Mouse (Mus musculus): ENCODE results near the gene Exd2. TPM values are rescaled to one million over a fixed set of nuclear protein-coding genes. Genes with fewer than 3 reads are reported as not detected.

The Exd2 gene
- polyA plus RNA-seq, 1 experiment from 2014 or later: 30.1 TPM

GRCm38 (mm10) chr12:80471926-80472325 is 9.0 kb downstream of the Exd2 start:
- Histone ChIP-seq H3K36me3 (ENCODE audit: control insufficient read depth, insufficient read depth, low read length) (no peaks in the 10 kb centered on the region), H3K9me3 (ENCODE audit: control insufficient read depth, low read length) (no peaks in the 10 kb centered on the region), H3K4me1 (ENCODE audit: control insufficient read depth, insufficient read depth, low read length) (no peaks in the 10 kb centered on the region), H3K9ac (ENCODE audit: low read length) (no peak overlapping the region), H3K4me3 (ENCODE audit: low read depth, low read length) (no peak overlapping the region), H3K27me3 (ENCODE audit: control insufficient read depth, insufficient read depth, low read length) (no peaks in the 10 kb centered on the region), H3K4me2 (ENCODE audit: low read depth, severe bottlenecking) (no peak overlapping the region), H3K27ac (replicated peaks; ENCODE audit: low read depth, low read length) (no peak overlapping the region)
- 84% methylated on average over 4 of the region's 4 CpGs for WGBS
- ATAC-seq (ENCODE audit: insufficient number of reproducible peaks, low FRiP score, low TSS enrichment, low read depth) (no peak), DNase-seq (ENCODE audit: low spot score) (no peak)

GRCm38 (mm10) chr12:80473731-80474130 is 10.8 kb downstream of the Exd2 start:
- H3K27ac ChIP-seq (replicated peaks; ENCODE audit: low read depth, low read length): no peak overlapping the region
- WGBS: 85% methylated on average over 3 of the region's 3 CpGs
- no peaks in the 10 kb centered on the region for H3K27me3 ChIP-seq (ENCODE audit: control insufficient read depth, insufficient read depth, low read length)
- no peak overlapping the region for H3K4me2 ChIP-seq (ENCODE audit: low read depth, severe bottlenecking)
- no peak overlapping the region for H3K9ac ChIP-seq (ENCODE audit: low read length)
- no peaks in the 10 kb centered on the region for H3K36me3 ChIP-seq (ENCODE audit: control insufficient read depth, insufficient read depth, low read length)
- no peak for ATAC-seq (ENCODE audit: insufficient number of reproducible peaks, low FRiP score, low TSS enrichment, low read depth)
- no peaks in the 10 kb centered on the region for H3K9me3 ChIP-seq (ENCODE audit: control insufficient read depth, low read length)
- DNase-seq (ENCODE audit: low spot score): no peak
- H3K4me1 ChIP-seq (ENCODE audit: control insufficient read depth, insufficient read depth, low read length): no peaks in the 10 kb centered on the region
- H3K4me3 ChIP-seq (ENCODE audit: low read depth, low read length): no peak overlapping the region

- Histone ChIP-seq H3K4me1 (ENCODE audit: control insufficient read depth, insufficient read depth, low read length) (no peaks in the 10 kb centered on the region), H3K27ac (replicated peaks; ENCODE audit: low read depth, low read length) (no peak overlapping the region), H3K9me3 (ENCODE audit: control insufficient read depth, low read length) (no peaks in the 10 kb centered on the region), H3K36me3 (ENCODE audit: control insufficient read depth, insufficient read depth, low read length) (peaks cover 3% of the 10 kb centered on the region; the same call in 1 of the 2 replicates), H3K27me3 (ENCODE audit: control insufficient read depth, insufficient read depth, low read length) (no peaks in the 10 kb centered on the region), H3K4me2 (ENCODE audit: low read depth, severe bottlenecking) (no peak overlapping the region), H3K9ac (ENCODE audit: low read length) (no peak overlapping the region), H3K4me3 (ENCODE audit: low read depth, low read length) (no peak overlapping the region)
- WGBS: 84% methylated on average over 3 of the region's 3 CpGs
- no peak for DNase-seq (ENCODE audit: low spot score)
- no peak for ATAC-seq (ENCODE audit: insufficient number of reproducible peaks, low FRiP score, low TSS enrichment, low read depth)
These were observed 17.1 kb downstream of the Exd2 start for GRCm38 (mm10) chr12:80479986-80480385.

GRCm38 (mm10) chr12:80483397-80483796 is 20.5 kb downstream of the Exd2 start:
- WGBS: 77% methylated on average over 3 of the region's 3 CpGs
- ATAC-seq (ENCODE audit: insufficient number of reproducible peaks, low FRiP score, low TSS enrichment, low read depth) (no peak), DNase-seq (ENCODE audit: low spot score) (no peak)
- no peaks in the 10 kb centered on the region for H3K27me3 ChIP-seq (ENCODE audit: control insufficient read depth, insufficient read depth, low read length)
- no peak overlapping the region for H3K27ac ChIP-seq (replicated peaks; ENCODE audit: low read depth, low read length)
- no peaks in the 10 kb centered on the region for H3K9me3 ChIP-seq (ENCODE audit: control insufficient read depth, low read length)
- H3K9ac ChIP-seq (ENCODE audit: low read length): no peak overlapping the region
- H3K4me3 ChIP-seq (ENCODE audit: low read depth, low read length): no peak overlapping the region
- no peak overlapping the region for H3K4me2 ChIP-seq (ENCODE audit: low read depth, severe bottlenecking)
- H3K4me1 ChIP-seq (ENCODE audit: control insufficient read depth, insufficient read depth, low read length): no peaks in the 10 kb centered on the region
- H3K36me3 ChIP-seq (ENCODE audit: control insufficient read depth, insufficient read depth, low read length): peaks cover 3% of the 10 kb centered on the region; the same call in 1 of the 2 replicates

- no peak overlapping the region for H3K9ac ChIP-seq (ENCODE audit: low read length)
- H3K4me3 ChIP-seq (ENCODE audit: low read depth, low read length): no peak overlapping the region
- WGBS: 93% methylated on average over 5 of the region's 5 CpGs
- H3K27ac ChIP-seq (replicated peaks; ENCODE audit: low read depth, low read length): no peak overlapping the region
- no peak overlapping the region for H3K4me2 ChIP-seq (ENCODE audit: low read depth, severe bottlenecking)
- H3K9me3 ChIP-seq (ENCODE audit: control insufficient read depth, low read length): no peaks in the 10 kb centered on the region
- peaks cover 10% of the 10 kb centered on the region; the same call in 1 of the 2 replicates for H3K36me3 ChIP-seq (ENCODE audit: control insufficient read depth, insufficient read depth, low read length)
- no peak for ATAC-seq (ENCODE audit: insufficient number of reproducible peaks, low FRiP score, low TSS enrichment, low read depth)
- H3K4me1 ChIP-seq (ENCODE audit: control insufficient read depth, insufficient read depth, low read length): no peaks in the 10 kb centered on the region
- H3K27me3 ChIP-seq (ENCODE audit: control insufficient read depth, insufficient read depth, low read length): no peaks in the 10 kb centered on the region
- no peak for DNase-seq (ENCODE audit: low spot score)
These were observed 30.4 kb downstream of the Exd2 start for GRCm38 (mm10) chr12:80493311-80493710.

GRCm38 (mm10) chr12:80495691-80496090 is 32.8 kb downstream of the Exd2 start:
- Histone ChIP-seq H3K4me2 (ENCODE audit: low read depth, severe bottlenecking) (no peak overlapping the region), H3K9me3 (ENCODE audit: control insufficient read depth, low read length) (no peaks in the 10 kb centered on the region), H3K4me3 (ENCODE audit: low read depth, low read length) (no peak overlapping the region), H3K4me1 (ENCODE audit: control insufficient read depth, insufficient read depth, low read length) (no peaks in the 10 kb centered on the region), H3K9ac (ENCODE audit: low read length) (no peak overlapping the region), H3K27me3 (ENCODE audit: control insufficient read depth, insufficient read depth, low read length) (no peaks in the 10 kb centered on the region), H3K36me3 (ENCODE audit: control insufficient read depth, insufficient read depth, low read length) (peaks cover 4% of the 10 kb centered on the region; the same call in 1 of the 2 replicates), H3K27ac (replicated peaks; ENCODE audit: low read depth, low read length) (no peak overlapping the region)
- no peak for DNase-seq (ENCODE audit: low spot score)
- no peak for ATAC-seq (ENCODE audit: insufficient number of reproducible peaks, low FRiP score, low TSS enrichment, low read depth)
- 78% methylated on average over 1 of the region's 1 CpGs for WGBS

- H3K27ac ChIP-seq (replicated peaks; ENCODE audit: low read depth, low read length): no peak overlapping the region
- 69% methylated on average over 4 of the region's 4 CpGs for WGBS
- H3K9me3 ChIP-seq (ENCODE audit: control insufficient read depth, low read length): no peaks in the 10 kb centered on the region
- no peaks in the 10 kb centered on the region for H3K36me3 ChIP-seq (ENCODE audit: control insufficient read depth, insufficient read depth, low read length)
- H3K4me2 ChIP-seq (ENCODE audit: low read depth, severe bottlenecking): no peak overlapping the region
- H3K27me3 ChIP-seq (ENCODE audit: control insufficient read depth, insufficient read depth, low read length): no peaks in the 10 kb centered on the region
- H3K9ac ChIP-seq (ENCODE audit: low read length): no peak overlapping the region
- ATAC-seq (ENCODE audit: insufficient number of reproducible peaks, low FRiP score, low TSS enrichment, low read depth) (no peak), DNase-seq (ENCODE audit: low spot score) (no peak)
- no peak overlapping the region for H3K4me3 ChIP-seq (ENCODE audit: low read depth, low read length)
- H3K4me1 ChIP-seq (ENCODE audit: control insufficient read depth, insufficient read depth, low read length): no peaks in the 10 kb centered on the region
These were observed 35.5 kb downstream of the Exd2 start for GRCm38 (mm10) chr12:80498356-80498755.

- ATAC-seq (ENCODE audit: insufficient number of reproducible peaks, low FRiP score, low TSS enrichment, low read depth) (no peak), DNase-seq (ENCODE audit: low spot score) (no peak)
- H3K27me3 ChIP-seq (ENCODE audit: control insufficient read depth, insufficient read depth, low read length): no peaks in the 10 kb centered on the region
- no peak overlapping the region for H3K27ac ChIP-seq (replicated peaks; ENCODE audit: low read depth, low read length)
- no peaks in the 10 kb centered on the region for H3K4me1 ChIP-seq (ENCODE audit: control insufficient read depth, insufficient read depth, low read length)
- H3K36me3 ChIP-seq (ENCODE audit: control insufficient read depth, insufficient read depth, low read length): no peaks in the 10 kb centered on the region
- H3K9me3 ChIP-seq (ENCODE audit: control insufficient read depth, low read length): no peaks in the 10 kb centered on the region
- no peak overlapping the region for H3K4me2 ChIP-seq (ENCODE audit: low read depth, severe bottlenecking)
- 46% methylated on average over 1 of the region's 1 CpGs for WGBS
- H3K4me3 ChIP-seq (ENCODE audit: low read depth, low read length): no peak overlapping the region
- H3K9ac ChIP-seq (ENCODE audit: low read length): no peak overlapping the region
These were observed 37.6 kb downstream of the Exd2 start for GRCm38 (mm10) chr12:80500506-80500905.

- Histone ChIP-seq H3K36me3 (ENCODE audit: control insufficient read depth, insufficient read depth, low read length) (no peaks in the 10 kb centered on the region), H3K9ac (ENCODE audit: low read length) (no peak overlapping the region), H3K27me3 (ENCODE audit: control insufficient read depth, insufficient read depth, low read length) (no peaks in the 10 kb centered on the region), H3K4me2 (ENCODE audit: low read depth, severe bottlenecking) (no peak overlapping the region), H3K4me3 (ENCODE audit: low read depth, low read length) (no peak overlapping the region), H3K9me3 (ENCODE audit: control insufficient read depth, low read length) (no peaks in the 10 kb centered on the region), H3K27ac (replicated peaks; ENCODE audit: low read depth, low read length) (no peak overlapping the region), H3K4me1 (ENCODE audit: control insufficient read depth, insufficient read depth, low read length) (0 out of 2 replicates have a peak, but pooled peaks cover 10% of the 10 kb centered on the region)
- DNase-seq (ENCODE audit: low spot score) (no peak), ATAC-seq (ENCODE audit: insufficient number of reproducible peaks, low FRiP score, low TSS enrichment, low read depth) (no peak)
- WGBS: 67% methylated on average over 5 of the region's 5 CpGs
These were observed 41.8 kb downstream of the Exd2 start for GRCm38 (mm10) chr12:80504718-80505117.
